Mouse (Mus musculus): ENCODE data around the gene Zfp319.

GRCm38 (mm10) chr8:95331156-95331719, 512 bp downstream of the Zfp319 start:
- TF ChIP-seq CTCF (IDR thresholded peaks at IDR 0.05; ENCODE audit: borderline replicate concordance, extremely low read depth, insufficient read depth, insufficient read length) (no peak), POLR2A (IDR thresholded peaks at IDR 0.05; ENCODE audit: borderline replicate concordance, extremely low read depth, insufficient read depth, insufficient read length, poor library complexity, severe bottlenecking) (no peak)

All from brain, embryonic 14.5 days (tissue).